Mouse (Mus musculus) stomach, embryonic 16.5 days (tissue): ENCODE results near the gene Gm6121. TPM values are rescaled to one million over a fixed set of nuclear protein-coding genes. Genes with fewer than 3 reads are reported as not detected.
"Not testable (repeated sequence)": the region's sequence is repeated elsewhere in the genome, so short reads cannot be mapped to it uniquely, and the experiment has no call there.

ENCODE experiments used
- ATAC-seq: fragments of 200-750 bp; cut with Nextera tagmentation; 2 replicates; pipeline ENCODE4 v1.8.0; 2017; ENCODE audit warnings: moderate number of reproducible peaks, moderate TSS enrichment; ENCODE audit not compliant: insufficient read depth, low FRiP score
- H3K27ac ChIP-seq: fragments of 300-500 bp; sonication (generic); 2 replicates; pipeline ENCODE4 v1.5.1; 2014; ENCODE audit warnings: low read length
- H3K27me3 ChIP-seq: fragments of 300-500 bp; sonication (generic); 2 replicates; pipeline ENCODE4 v1.6.1; 2014; ENCODE audit warnings: low read length, control low read depth, mixed read lengths; ENCODE audit not compliant: control insufficient read depth, insufficient read depth
- H3K36me3 ChIP-seq: fragments of 300-500 bp; sonication (generic); 2 replicates; pipeline ENCODE4 v1.6.1; 2014; ENCODE audit warnings: low read length; ENCODE audit not compliant: control insufficient read depth, insufficient read depth
- H3K4me1 ChIP-seq: fragments of 300-500 bp; sonication (generic); 2 replicates; pipeline ENCODE4 v1.6.1; 2014; ENCODE audit warnings: low read length, control low read depth, mixed read lengths; ENCODE audit not compliant: control insufficient read depth, insufficient read depth
- H3K4me2 ChIP-seq: fragments of 300-500 bp; sonication (generic); 2 replicates; pipeline ENCODE4 v1.6.1; 2014; ENCODE audit warnings: low read depth, low read length, mixed read lengths
- H3K4me3 ChIP-seq: fragments of 300-500 bp; sonication (generic); replicated peaks from 2 replicates; pipeline ENCODE4 v1.5.1; 2014; ENCODE audit warnings: mild to moderate bottlenecking, low read length
- H3K9ac ChIP-seq: fragments of 300-500 bp; sonication (generic); 2 replicates; pipeline ENCODE4 v1.6.1; 2014; ENCODE audit warnings: low read length
- H3K9me3 ChIP-seq: fragments of 300-500 bp; sonication (generic); replicated peaks from 2 replicates; pipeline ENCODE4 v1.6.1; 2016; ENCODE audit warnings: low read length, control low read depth; ENCODE audit not compliant: control insufficient read depth
- WGBS: fragments of 180-500 bp; shearing (Covaris S2); extraction: QIAGEN DNeasy Blood & Tissue Kit; methylation state at CpG from one replicate; pipeline ENCODE4 v1.1.7; 2014; 5-methylcytosine and 5-hydroxymethylcytosine counted together
- polyA plus RNA-seq: library from polyadenylated mRNA; unstranded; fragments of >200 nt; fragmentation: Nextera tagmentation; extraction: Ambion mirVana; gene quantifications from 2 replicates; pipeline ENCODE4 v1.2.1, GENCODE M21; 2015

Gm6121 gene
- not detected in 2 replicates for polyA plus RNA-seq

GRCm38 (mm10) chrX:26935597-26935996 lies at the start of gene Gm6121:
Gm6121 (minus strand) TSS chrX:26935697.
- H3K27me3 ChIP-seq, H3K4me1 ChIP-seq, ATAC-seq, H3K9me3 ChIP-seq, H3K9ac ChIP-seq, H3K36me3 ChIP-seq, H3K4me3 ChIP-seq, H3K27ac ChIP-seq, H3K4me2 ChIP-seq: not testable (repeated sequence)
- WGBS = no CpG with 5 or more reads among the region's 5 CpGs

Other genes with a start within 250 kb of the Gm6121 start
- not detected in 2 replicates for gene Gm14525, start 233.1 kb downstream of the Gm6121 start, polyA plus RNA-seq